Mouse (Mus musculus): ENCODE results near the gene Gorasp1. TPM values are rescaled to one million over a fixed set of nuclear protein-coding genes. Genes with fewer than 3 reads are reported as not detected.

Gene Gorasp1
- polyA plus RNA-seq, 2 experiments from 2014 or later, result 3.9 to 4.6 TPM

DNA sequence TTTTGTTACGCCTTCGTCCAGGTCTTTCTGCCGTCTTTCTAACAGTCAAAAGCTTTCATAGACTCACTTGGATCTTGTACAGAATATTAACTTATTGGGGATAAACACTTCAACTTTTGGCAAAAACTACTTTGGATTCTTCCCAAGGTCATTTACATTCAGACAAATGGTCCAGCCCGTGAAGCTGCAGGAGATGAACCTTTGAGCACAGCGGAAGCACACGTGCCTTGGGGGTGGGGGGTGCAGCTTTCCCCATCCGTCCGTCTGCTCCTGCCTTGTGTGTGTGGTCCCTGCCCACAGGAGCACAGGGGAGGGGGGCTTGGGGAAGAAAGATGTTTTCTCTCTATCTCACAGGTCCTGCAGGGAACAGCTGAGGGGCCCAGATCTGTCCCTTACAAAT is 11.6 kb downstream of the Gorasp1 start:
- ATAC-seq, result no peak

DNA sequence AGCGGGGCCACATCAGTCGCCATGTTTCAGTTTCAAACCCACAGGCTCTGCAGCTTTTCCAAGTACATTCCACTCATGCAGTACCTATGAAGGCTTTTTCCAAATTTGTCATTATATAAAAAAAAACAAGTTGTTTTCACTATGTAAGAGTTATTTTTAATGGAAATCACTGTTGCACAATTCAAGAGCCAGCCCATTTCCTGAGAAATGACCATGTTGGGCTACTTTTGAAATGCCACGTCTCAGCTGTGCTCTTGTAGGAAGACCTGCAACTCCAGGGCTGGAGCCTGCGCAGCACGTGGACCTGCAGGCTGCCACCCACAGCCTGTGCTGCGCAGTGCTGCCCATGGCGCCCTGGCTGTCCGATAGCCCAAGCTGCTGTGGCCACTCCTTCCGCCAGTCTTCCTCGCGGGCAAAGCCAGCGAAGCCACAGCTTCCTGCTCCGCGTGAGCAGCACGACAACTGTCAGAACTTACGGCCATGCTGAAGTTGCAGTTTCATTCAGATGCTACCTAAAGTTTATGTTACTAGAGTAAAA is 12.2 kb downstream of the Gorasp1 start:
- no peak for ATAC-seq

DNA sequence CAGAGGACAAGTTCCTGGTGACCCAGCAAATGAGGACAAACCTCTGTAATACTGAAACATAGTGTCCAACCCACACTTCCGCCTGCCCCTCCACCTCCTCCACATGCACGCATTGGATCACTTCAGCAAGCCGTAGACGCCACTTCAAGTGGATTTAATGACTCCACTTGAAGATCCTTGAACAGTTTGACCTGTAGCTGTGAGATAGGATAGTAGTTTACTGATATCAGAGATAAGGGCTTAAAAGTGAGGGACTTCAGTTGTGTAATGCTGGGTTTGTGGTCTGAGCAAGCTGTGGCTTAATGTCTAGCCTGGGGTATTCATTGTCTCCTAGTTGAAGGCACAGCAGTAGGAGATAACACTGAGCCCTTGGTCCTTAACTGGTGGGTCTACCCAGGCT is 13.9 kb downstream of the Gorasp1 start:
- ATAC-seq, result no peak

DNA sequence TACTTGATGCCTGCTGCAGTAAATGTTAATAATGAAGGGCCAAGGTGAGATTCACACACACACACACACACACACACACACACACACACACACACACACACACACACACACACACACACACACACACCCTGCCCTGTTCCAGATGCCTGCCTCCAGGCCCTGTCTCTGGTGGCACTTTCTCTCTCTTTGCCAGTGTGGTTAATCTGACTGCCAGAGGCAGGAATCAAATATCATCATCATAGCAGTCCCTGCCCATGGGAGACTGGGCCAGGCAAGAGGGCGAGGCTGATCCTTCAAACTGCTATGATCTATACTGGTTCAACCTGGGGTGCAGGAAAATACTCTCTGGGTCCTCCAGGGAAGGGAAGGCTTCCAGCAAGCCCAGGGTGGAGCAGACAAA is 17.5 kb downstream of the Gorasp1 start:
- no peak for ATAC-seq

DNA sequence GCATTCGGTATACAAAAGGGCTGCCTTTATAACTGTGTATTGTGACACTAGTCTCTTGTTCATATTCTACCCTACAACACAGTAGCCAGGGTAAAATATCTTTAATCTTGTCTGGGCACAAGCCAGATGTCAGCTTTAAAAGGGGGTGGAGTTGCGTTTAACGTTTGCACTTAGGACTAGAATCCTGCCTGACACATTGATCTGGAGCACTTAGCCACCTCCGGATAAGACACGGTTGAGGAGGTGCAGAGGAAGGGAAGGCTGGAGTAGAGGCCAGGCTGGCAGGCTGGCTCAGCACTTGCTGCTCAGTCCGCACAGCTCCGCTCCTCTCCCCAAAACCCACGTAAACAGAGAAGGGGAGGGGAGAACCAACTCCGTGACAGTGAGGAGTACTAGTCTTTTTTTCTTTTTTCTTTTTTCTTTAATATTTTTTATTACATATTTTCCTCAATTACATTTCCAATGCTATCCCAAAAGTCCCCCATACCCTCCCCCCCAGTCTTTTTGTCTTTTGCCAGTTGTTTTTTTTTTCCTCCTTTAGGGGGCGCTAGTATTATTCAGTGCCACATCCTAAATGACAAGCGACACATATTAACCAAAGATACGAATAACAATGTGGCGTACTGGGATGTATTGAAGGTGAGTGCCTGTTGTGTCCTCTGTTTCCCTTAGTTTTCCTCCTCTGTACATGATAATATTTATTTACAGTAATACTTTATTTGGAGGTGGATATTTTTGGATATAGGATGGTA is 24.1 kb downstream of the Gorasp1 start:
- no peak for ATAC-seq

DNA sequence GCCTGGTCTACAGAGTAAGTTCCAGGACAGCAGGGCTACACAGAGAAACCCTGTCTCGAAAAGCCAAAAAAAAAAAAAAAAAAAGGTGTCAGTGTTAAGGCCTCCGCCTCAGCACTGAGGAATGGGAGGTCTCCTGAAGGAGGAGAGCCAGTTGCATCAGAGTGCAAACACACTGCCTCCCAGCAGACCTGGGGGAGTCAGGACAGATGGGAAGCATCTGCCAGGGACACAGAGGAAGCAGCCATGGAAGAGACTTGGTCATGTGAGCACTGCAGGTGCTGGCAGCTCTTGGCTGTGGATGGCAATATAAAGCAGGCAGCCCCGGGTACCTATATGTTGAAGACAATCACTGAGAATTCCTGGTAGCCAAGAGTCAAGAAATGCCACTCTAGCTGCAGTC is 27.4 kb downstream of the Gorasp1 start:
- ATAC-seq, result no peak

DNA sequence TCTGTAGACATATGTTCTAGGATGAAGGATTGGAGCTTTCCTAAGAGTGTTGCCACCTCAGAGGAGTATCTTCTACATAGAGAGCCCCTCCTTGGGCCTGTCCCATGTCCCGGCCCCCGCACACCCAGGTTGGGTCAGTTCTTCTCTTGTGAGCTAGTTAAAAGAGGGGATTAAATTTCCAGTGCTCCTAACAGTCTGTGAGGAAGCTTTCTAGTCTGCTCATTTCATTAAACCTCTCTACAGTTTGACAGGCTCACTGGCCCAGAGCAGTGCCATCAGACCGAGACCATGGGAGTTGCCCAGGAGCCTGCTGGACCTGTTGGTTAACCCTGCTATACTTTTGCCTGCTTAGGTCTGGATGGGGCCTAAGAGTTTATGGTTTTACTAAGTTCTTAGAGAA is 28.7 kb downstream of the Gorasp1 start:
- ATAC-seq, result no peak

DNA sequence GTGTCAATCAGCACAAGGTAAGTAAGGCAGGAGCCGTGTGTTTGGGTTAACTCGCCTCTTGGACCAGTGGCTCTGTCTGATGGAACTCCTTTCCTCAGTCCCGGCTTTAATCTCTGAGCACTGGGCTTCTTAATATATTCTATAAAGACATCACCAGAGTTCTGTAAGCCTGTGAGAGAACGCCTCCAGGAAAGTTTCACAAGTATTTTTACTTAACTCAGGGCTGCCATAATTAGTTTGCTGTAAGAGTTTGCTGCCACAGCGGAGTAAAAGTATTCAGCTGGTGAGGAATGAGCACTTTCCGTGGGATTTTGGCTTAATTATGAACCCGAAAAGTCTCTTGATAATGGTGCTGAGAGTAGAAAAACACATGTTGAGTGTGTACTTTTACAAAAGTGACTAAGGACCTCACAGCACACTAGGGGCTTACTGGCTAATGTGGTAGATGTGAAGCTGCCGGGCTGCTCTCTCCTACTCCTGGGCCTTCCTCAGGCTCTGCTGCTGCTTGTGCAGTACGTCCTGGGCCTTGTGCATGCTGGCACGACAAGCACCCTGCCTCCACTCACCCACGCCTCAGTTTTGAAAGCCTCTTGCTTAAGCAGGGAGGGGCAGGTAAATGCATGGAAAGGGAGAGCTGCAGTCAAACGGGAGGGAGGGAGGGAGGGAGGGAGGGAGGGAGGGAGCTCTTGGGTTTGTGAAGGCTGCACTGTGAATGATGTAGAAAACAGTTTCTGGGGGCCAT is 34.8 kb downstream of the Gorasp1 start:
- ATAC-seq, result no peak

DNA sequence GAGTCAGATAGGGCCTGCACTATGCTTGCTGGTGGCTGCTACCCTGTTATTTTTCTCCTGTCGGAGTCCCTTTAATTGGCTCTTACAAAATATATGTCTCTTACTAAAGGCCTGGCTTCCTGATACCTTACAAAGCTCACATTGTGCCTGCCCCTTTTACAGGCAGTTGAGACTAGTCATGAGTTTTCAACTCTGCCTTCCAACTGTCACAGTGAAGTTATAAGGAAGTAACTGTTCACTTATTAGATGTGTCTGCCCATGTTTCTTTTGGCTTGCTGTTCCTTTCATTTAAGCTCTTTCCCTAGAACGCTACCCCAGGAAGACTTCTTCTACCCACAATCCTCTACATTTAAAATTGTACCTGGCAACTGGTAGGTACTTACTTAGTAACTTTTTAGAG is 37.9 kb downstream of the Gorasp1 start:
- ATAC-seq, result no peak

DNA sequence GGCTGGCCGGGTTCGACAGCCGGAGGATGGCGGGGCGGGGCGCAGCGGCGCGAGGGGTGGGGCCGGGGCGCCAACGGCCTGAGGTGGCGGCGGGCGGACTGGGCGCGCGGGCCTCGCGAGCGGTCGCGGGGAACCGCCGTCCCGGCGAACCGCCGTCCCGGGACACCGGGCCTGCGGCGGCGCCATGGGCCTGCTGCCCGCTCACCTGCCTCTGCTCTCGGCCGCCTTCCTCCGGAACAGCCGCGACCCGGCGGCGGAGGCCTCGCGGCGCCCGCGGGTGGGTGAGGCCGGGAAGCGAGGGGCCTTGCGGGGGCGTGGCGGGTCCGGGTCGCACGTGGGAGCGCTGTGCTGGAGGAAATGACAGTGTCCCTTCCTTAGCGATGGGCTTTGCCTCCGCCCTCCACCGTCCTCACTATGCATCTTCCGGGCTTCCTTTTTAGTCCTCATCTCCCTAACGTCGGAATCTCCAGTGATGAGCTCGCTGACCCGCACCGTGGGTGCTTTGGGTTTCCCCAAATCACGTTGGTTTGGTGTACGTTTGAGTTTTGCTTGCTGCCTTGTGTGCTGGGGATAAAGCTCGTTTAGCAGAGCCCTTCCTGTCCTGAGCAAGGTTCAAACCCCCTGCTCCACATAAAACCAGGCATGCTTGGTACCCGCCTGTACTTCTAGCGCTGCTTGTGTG is 42.2 kb downstream of the Gorasp1 start:
- peak; percentile 50 for ATAC-seq

DNA sequence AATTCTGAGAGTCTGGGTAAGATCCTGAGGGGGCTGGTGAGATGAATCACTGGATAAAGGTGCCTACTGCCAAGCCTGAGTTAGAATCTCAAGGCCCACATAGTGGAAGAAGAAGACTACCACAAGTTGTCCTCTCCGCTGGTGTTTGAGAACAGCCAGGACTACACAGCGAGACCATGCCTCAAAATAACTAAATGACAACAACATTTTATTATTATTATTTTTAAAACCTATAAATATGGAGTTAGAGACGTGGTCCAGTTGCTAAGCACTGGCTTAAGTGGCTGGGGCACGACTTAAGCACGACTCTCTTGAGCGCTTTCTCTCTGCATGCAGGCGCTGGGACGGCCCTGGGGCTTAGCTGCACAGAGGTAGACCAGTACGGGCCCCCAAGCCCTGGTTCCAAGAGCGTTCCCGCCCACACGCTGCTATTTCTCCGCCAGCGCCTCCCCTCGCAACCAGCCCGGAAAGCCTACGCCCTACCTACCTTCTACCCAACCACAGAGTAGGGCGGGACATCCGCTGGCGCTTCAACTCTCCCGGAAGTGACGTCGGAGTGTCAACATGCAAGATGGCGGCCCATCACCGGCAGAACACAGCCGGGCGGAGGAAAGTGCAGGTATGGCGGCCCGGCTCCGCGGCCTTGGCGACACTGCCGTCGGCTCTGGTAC is 42.9 kb downstream of the Gorasp1 start, which contains the start of gene Wdr48:
TSS of gene Wdr48 (plus strand) at position 540 of the 671 bp plus-strand sequence.
- peak; percentile 95 for ATAC-seq

DNA sequence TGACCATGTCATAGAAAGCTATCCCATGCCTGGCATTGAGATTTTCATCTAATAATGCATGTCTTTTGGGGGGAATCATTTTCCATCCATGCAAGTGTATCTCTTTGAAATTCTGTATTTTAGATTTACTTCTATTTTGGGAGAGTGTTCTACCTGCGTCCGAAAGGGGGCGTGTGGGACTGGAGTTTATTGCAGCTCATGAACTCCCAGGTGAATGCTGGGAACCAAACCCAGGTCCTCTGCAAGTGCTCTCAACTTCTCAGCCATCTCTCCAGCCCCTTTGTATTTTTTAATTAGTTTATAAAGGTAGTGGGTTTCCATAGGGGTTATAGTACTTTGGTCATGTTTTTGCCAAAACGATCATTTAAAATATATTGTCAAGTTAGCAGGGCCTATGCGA is 43.5 kb downstream of the Gorasp1 start:
- ATAC-seq, result no peak

DNA sequence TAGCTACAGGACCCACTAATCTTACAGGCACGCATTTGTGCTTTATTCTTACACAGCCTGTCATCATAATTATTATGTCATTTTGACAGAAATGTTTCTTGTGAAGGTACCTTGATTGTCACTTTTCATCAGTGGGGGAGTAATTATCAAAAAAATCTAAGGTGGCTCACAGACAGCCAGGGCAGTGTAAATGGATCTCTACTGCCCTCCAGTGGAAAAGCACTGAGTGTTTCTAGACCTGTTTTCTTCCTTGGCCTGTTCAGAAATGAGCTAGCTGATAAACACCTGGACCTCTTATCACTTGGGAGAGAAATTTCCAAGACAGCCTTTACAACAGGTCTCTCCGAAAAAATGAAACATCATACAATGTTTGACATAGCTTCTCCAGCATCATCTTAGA is 46.7 kb downstream of the Gorasp1 start:
- ATAC-seq, result no peak

DNA sequence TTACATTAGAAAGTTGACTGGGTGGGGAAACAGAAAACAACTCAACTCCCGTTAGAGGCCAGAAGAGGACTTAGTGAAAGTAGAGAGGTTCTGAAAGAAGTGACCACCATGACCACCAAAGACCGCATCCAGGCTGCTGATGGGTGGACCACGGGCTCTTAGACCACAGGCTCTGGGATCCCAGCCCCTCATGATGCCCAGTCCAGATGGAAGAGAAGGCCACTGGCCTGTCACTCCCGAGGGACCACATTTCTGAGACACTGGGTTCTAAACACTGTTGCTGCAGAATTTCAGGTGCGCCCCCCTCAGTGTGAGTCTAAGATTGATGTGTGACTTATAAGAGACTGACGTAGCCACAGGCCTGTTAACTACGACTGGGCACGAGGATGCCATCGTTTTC is 47.9 kb downstream of the Gorasp1 start:
- no peak for ATAC-seq

DNA sequence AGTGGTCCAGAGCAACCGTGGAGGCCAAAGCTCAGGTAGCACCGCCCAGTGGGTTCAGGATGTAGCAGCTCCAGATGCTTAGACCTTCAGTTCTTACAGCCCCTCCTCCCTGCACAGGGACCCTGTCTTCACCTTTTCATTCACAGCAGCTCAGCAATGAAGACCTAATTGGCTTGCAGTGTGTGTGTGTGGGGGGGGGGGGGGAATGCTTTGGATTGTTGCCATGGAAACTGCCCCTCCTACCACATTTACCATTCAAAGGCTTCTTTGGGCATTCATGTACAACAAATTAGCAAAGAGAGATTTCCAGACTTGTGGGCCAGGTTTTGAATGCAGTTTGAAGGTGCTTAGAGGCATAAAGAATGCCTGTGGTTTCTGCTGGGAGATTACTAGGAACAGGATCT is 48.5 kb downstream of the Gorasp1 start:
- ATAC-seq, result no peak

DNA sequence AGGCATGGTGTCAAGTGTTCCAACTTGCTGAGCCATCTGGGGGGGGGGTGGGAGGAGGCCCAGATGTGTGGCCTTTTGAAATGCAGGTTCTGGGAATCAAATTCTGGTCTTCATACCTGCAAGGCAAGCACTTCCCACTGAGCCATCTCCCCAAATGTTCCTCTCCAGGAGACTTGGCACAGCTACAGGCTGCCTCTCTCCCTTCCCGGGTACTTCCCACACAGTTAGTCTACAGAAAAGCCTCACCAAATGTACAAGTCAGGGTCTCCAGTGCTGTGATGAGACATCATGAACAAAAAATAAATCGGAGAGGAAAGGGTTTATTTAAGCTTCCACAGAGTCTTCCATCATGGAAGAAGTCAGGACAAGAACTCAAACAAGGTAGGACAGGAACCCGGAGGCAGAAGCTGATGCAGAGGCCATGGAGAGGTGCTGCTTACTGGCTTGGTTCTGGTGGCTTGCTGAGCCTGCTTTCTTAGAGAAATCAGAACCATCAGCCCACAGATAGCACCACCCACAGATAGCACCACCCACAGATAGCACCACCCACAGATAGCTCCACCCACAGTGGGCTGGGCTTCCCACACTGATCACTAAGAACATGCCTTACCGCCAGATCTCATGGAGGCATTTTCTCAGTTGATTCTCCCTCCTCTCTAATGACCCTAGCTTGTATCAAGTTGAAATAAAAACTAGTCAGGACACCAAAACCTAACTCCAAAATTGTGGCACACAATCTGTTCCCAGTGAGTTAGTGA is 50.0 kb downstream of the Gorasp1 start:
- ATAC-seq, result no peak

Other genes with a start within 250 kb of the Gorasp1 start
- gene Scn10a, start 218.2 kb downstream of the Gorasp1 start, polyA plus RNA-seq (2017; shearing (Covaris generic)), result not detected
- gene Scn11a, start 112.1 kb downstream of the Gorasp1 start, polyA plus RNA-seq (2017; shearing (Covaris generic)), result under 1 TPM; 0.57 to 0.78 TPM
- gene Wdr48, start 42.7 kb downstream of the Gorasp1 start, polyA plus RNA-seq (2017; shearing (Covaris generic)), result 10 to 100 TPM; 34.4 to 34.5 TPM
- gene Ttc21a, start within 50 bp of the Gorasp1 start, polyA plus RNA-seq (2017; shearing (Covaris generic)), result not detected
- 10 to 100 TPM; 29.0 to 41.9 TPM for gene Csrnp1, start 47.1 kb upstream of the Gorasp1 start, polyA plus RNA-seq (2017; shearing (Covaris generic))
- gene Xirp1, start 86.0 kb upstream of the Gorasp1 start, polyA plus RNA-seq (2017; shearing (Covaris generic)), result not detected
- under 1 TPM in 1 of 2 experiments, not detected in 1; 0.43 TPM for gene Cx3cr1, start 132.3 kb upstream of the Gorasp1 start, polyA plus RNA-seq (2017; shearing (Covaris generic))
- 10 to 100 TPM; 72.0 to 97.2 TPM for gene Ccr8, start 154.5 kb upstream of the Gorasp1 start, polyA plus RNA-seq (2017; shearing (Covaris generic))
- 10 to 100 TPM; 17.7 to 19.2 TPM for gene Slc25a38, start 172.8 kb upstream of the Gorasp1 start, polyA plus RNA-seq (2017; shearing (Covaris generic))
- 1,000 to 10,000 TPM; 3,266 to 3,639 TPM for gene Rpsa, start 190.1 kb upstream of the Gorasp1 start, polyA plus RNA-seq (2017; shearing (Covaris generic))
- not detected for gene Mobp, start 212.1 kb upstream of the Gorasp1 start, polyA plus RNA-seq (2017; shearing (Covaris generic))

Measured in activated CD4-positive, CD25-positive, alpha-beta regulatory T cell, adult 4 months (primary cell).